Mouse (Mus musculus) liver, embryonic 16.5 days (tissue): Measurements from ENCODE around the gene Nr6a1. TPM values are rescaled to one million over a fixed set of nuclear protein-coding genes. Genes with fewer than 3 reads are reported as not detected.

Experiments
- ATAC-seq: fragments of 200-750 bp; cut with Nextera tagmentation; 2 replicates; pipeline ENCODE4 v1.8.0; 2017; ENCODE audit warnings: low read depth, mild to moderate bottlenecking, moderate number of reproducible peaks, moderate library complexity
- H3K27ac ChIP-seq: fragments of 300-500 bp; sonication (generic); 2 replicates; pipeline ENCODE4 v1.5.1; 2014; ENCODE audit warnings: mild to moderate bottlenecking, low read length
- H3K27me3 ChIP-seq: fragments of 300-500 bp; sonication (generic); 2 replicates; pipeline ENCODE4 v1.6.1; 2014; ENCODE audit warnings: low read depth, low read length, mixed read lengths; ENCODE audit not compliant: control insufficient read depth, insufficient read depth
- H3K36me3 ChIP-seq: fragments of 300-500 bp; sonication (generic); 2 replicates; pipeline ENCODE4 v1.6.1; 2014; ENCODE audit warnings: mild to moderate bottlenecking; ENCODE audit not compliant: control insufficient read depth, insufficient read depth
- H3K4me1 ChIP-seq: fragments of 300-500 bp; sonication (generic); 2 replicates; pipeline ENCODE4 v1.6.1; 2014; ENCODE audit warnings: low read depth, low read length, mixed read lengths; ENCODE audit not compliant: control insufficient read depth
- H3K4me2 ChIP-seq: fragments of 300-500 bp; sonication (generic); 2 replicates; pipeline ENCODE4 v1.6.1; 2014; ENCODE audit warnings: low read depth, low read length, mixed read lengths
- H3K4me3 ChIP-seq: fragments of 300-500 bp; sonication (generic); 2 replicates; pipeline ENCODE4 v1.5.1; 2014; ENCODE audit warnings: low read depth, mild to moderate bottlenecking, low read length
- H3K9ac ChIP-seq: fragments of 300-500 bp; sonication (generic); 2 replicates; pipeline ENCODE4 v1.6.1; 2014; ENCODE audit warnings: low read depth, low read length
- H3K9me3 ChIP-seq: fragments of 300-500 bp; sonication (generic); replicated peaks from 2 replicates; pipeline ENCODE4 v1.6.1; 2016; ENCODE audit warnings: low read length; ENCODE audit not compliant: control insufficient read depth
- WGBS: fragments of 180-500 bp; shearing (Covaris S2); extraction: QIAGEN DNeasy Blood & Tissue Kit; methylation state at CpG from one replicate; pipeline ENCODE4 v1.1.7; 2014; ENCODE audit not compliant: insufficient replicate concordance; 5-methylcytosine and 5-hydroxymethylcytosine counted together
- polyA plus RNA-seq: library from polyadenylated mRNA; unstranded; fragments of >200 nt; fragmentation: Nextera tagmentation; extraction: Ambion mirVana; gene quantifications from 2 replicates; pipeline ENCODE4 v1.2.1, GENCODE M21; 2015

The Nr6a1 gene
- polyA plus RNA-seq, 1 experiment from 2014 or later: 0.94 TPM

DNA sequence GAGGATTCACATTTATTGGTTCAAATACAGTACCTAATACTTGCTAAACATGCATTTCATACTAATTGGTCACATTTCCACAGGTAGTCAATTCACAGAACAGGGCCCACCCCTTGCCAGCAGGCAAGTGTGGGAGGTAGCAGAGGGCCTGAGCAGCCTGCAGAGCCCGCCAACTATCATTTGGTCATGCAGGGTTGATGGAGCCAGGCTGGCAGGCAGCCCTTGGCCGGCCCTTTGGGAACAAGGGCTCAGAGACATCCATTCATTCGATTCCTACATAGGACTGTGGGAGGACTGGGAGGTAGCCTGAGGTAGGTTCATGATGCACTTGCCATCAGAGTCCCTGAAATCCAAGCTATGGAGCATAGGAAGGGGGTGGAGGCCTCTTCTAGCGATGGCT lies 204.1 kb downstream of the Nr6a1 start:
- ATAC-seq: no peak
- H3K27me3 ChIP-seq: no peaks in the 10 kb centered on the region
- H3K27ac ChIP-seq: no peak overlapping the region
- no peak overlapping the region for H3K9ac ChIP-seq
- peaks cover 11% of the 10 kb centered on the region for H3K4me1 ChIP-seq
- H3K9me3 ChIP-seq: no peaks in the 10 kb centered on the region
- no peak overlapping the region for H3K4me2 ChIP-seq
- no peak overlapping the region for H3K4me3 ChIP-seq
- 56% methylated on average over 4 of the region's 4 CpGs for WGBS
- no peaks in the 10 kb centered on the region for H3K36me3 ChIP-seq

- no peak overlapping the region for H3K9ac ChIP-seq
- no peak for ATAC-seq
- H3K4me1 ChIP-seq: peaks cover 16% of the 10 kb centered on the region
- H3K9me3 ChIP-seq: no peaks in the 10 kb centered on the region
- H3K4me2 ChIP-seq: no peak overlapping the region
- no peaks in the 10 kb centered on the region for H3K36me3 ChIP-seq
- H3K27me3 ChIP-seq: no peaks in the 10 kb centered on the region
- 43% methylated on average over 4 of the region's 4 CpGs for WGBS
- H3K27ac ChIP-seq: no peak overlapping the region
- no peak overlapping the region for H3K4me3 ChIP-seq
Measured at GRCm38 (mm10) chr2:38722076-38722475, 205.4 kb downstream of the Nr6a1 start.

DNA sequence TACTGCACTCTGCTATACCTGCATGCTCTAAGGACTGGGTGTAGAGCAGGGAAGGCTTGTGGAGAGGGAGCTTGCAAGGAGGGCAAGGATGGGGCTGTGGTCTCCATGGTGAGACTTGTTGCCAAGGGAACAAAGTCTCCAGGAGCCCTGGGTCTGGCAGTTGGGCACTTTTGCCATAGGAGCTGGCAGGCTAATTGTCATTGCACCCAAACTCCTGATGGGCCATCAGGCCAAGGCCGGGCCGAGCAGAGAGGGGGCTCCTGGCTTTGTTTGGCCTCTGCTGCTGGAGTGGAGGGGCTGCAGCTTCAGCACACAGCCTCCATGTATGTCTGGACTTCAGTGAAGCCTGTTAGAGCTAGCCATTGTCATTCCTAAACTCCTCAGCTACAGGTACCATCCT lies 206.8 kb downstream of the Nr6a1 start:
- WGBS: 44% methylated on average over 2 of the region's 2 CpGs
- no peak overlapping the region for H3K27ac ChIP-seq
- no peak overlapping the region for H3K9ac ChIP-seq
- no peak for ATAC-seq
- no peaks in the 10 kb centered on the region for H3K36me3 ChIP-seq
- peaks cover 16% of the 10 kb centered on the region for H3K4me1 ChIP-seq
- H3K4me3 ChIP-seq: no peak overlapping the region
- no peaks in the 10 kb centered on the region for H3K9me3 ChIP-seq
- no peaks in the 10 kb centered on the region for H3K27me3 ChIP-seq
- no peak overlapping the region for H3K4me2 ChIP-seq

GRCm38 (mm10) chr2:38719354-38719753 lies 208.1 kb downstream of the Nr6a1 start:
- WGBS: 34% methylated on average over 6 of the region's 6 CpGs
- Histone ChIP-seq H3K27me3 (no peaks in the 10 kb centered on the region; the same call in 1 of the 2 replicates), H3K4me2 (no peak overlapping the region), H3K9ac (no peak overlapping the region), H3K4me1 (peaks cover 16% of the 10 kb centered on the region), H3K36me3 (no peaks in the 10 kb centered on the region), H3K4me3 (no peak overlapping the region), H3K27ac (no peak overlapping the region), H3K9me3 (no peaks in the 10 kb centered on the region)
- ATAC-seq: no peak

DNA sequence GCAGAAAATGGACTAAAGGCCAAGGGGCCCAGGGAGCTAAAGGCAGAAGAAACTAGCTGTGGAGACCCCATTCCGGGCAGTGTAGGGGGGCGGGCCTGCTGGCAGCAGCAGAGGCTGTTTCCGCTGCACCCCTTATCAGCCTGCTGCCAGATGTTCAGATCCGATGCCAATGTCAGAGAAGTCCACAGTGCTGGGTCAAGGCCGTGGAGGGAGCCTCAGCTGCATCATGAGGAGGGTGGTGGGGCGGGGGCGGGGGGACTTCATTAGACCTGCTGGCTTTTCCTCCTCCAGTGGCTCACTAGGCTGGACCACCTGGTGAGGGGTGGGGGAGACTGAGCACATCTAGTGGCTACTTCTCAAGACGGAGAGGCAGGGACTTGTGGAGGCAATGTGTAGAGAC lies 208.8 kb downstream of the Nr6a1 start:
- Histone ChIP-seq H3K9me3 (no peaks in the 10 kb centered on the region), H3K4me2 (no peak overlapping the region), H3K27me3 (peaks cover 3% of the 10 kb centered on the region), H3K27ac (no peak overlapping the region), H3K36me3 (no peaks in the 10 kb centered on the region), H3K9ac (no peak overlapping the region), H3K4me3 (no peak overlapping the region), H3K4me1 (peaks cover 16% of the 10 kb centered on the region)
- WGBS: 14% methylated on average over 7 of the region's 8 CpGs
- ATAC-seq: no peak

DNA sequence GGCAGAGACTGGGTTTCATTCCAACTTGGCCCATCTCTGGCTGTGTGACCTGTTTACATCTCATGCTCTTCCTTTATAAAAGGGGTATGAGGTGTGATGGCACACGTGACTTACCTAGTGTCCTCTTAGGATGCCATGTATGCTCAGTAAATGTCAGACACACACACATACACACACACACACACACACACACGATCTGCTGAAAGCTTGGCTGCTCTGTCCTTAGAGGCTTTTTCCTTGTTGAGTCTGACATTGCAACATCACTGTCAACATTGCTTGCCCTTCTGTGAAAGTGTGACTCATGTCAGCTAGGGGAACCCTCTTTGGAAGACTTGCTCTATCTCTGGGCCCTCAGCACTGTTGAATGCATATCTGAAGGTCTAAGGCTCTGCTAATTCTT lies 210.1 kb downstream of the Nr6a1 start:
- Histone ChIP-seq H3K4me1 (peaks cover 16% of the 10 kb centered on the region), H3K9me3 (no peaks in the 10 kb centered on the region), H3K4me3 (no peak overlapping the region), H3K4me2 (no peak overlapping the region), H3K9ac (no peak overlapping the region), H3K36me3 (no peaks in the 10 kb centered on the region), H3K27me3 (peaks cover 16% of the 10 kb centered on the region), H3K27ac (no peak overlapping the region)
- WGBS: 48% methylated on average over 2 of the region's 2 CpGs
- peak; percentile 78 for ATAC-seq

GRCm38 (mm10) chr2:38714324-38714723 lies 213.2 kb downstream of the Nr6a1 start, which contains the start of gene Nr5a1:
Gene Nr5a1, minus strand, starts transcription at chr2:38714542.
- Histone ChIP-seq H3K27ac (no peak within 1 kb of the TSS), H3K4me3 (no peak within 1 kb of the TSS), H3K9ac (no peak within 1 kb of the TSS), H3K4me1 (peaks cover 13% of the 10 kb centered on the region), H3K9me3 (no peaks in the 10 kb centered on the region), H3K36me3 (no peaks in the 10 kb centered on the region), H3K27me3 (peaks cover 47% of the 10 kb centered on the region), H3K4me2 (no peak within 1 kb of the TSS)
- 89% methylated on average over 10 of the region's 13 CpGs for WGBS
- ATAC-seq: no peak

DNA sequence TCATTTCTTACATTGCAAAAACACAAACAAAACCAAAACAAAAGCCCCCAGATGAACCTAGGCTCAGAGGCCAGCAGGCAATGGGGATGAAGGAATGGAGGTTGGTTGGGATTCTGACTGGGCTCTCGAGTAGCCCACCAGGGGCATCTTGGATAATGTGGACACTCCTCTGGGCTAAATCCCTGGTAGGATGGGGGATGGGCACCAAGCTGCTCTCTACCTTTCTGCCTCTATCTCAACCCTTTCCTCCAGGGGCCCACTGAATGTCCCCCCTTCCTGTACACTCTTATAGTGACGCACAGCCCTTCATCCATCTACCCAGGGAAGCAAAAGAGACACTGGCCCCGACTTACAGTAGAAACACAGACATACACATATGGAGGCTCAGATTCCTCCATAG lies 213.9 kb downstream of the Nr6a1 start:
- Histone ChIP-seq H3K4me3 (no peak overlapping the region), H3K9me3 (no peaks in the 10 kb centered on the region), H3K27me3 (peaks cover 54% of the 10 kb centered on the region), H3K4me2 (no peak overlapping the region), H3K4me1 (peaks cover 8% of the 10 kb centered on the region), H3K27ac (no peak overlapping the region), H3K9ac (no peak overlapping the region), H3K36me3 (no peaks in the 10 kb centered on the region)
- no peak for ATAC-seq
- 56% methylated on average over 3 of the region's 3 CpGs for WGBS

DNA sequence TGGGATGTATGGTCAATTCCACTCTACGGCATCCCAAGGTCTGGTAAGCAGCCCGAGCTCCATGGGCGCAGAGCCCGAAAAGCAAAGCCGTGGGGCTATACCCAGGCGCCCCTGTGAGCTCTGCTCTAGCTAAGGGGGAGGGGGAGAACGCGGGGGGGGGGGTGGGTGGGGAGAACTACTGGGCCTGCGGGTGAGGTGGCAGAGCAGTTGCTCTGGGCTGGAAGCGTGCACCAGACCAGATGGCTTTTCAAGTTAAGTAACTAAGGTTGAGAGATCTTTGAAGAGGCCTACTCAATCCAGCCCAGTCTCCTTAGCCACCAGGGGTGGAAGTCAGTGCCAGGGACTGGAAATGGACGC lies 214.7 kb downstream of the Nr6a1 start:
- Histone ChIP-seq H3K27me3 (peaks cover 62% of the 10 kb centered on the region), H3K4me3 (no peak overlapping the region), H3K9ac (no peak overlapping the region), H3K4me1 (peaks cover 1% of the 10 kb centered on the region), H3K4me2 (no peak overlapping the region), H3K36me3 (no peaks in the 10 kb centered on the region), H3K27ac (no peak overlapping the region), H3K9me3 (no peaks in the 10 kb centered on the region)
- ATAC-seq: no peak
- WGBS: 42% methylated on average over 10 of the region's 11 CpGs
